Mouse (Mus musculus) gastrocnemius, adult 8-10 months (tissue): Measurements from ENCODE around the gene Chrm3. TPM values are rescaled to one million over a fixed set of nuclear protein-coding genes. Genes with fewer than 3 reads are reported as not detected.

Experiments used
- DNase-seq, 2 experiments: peaks; one replicate each; pipeline ENCODE4 v3.0.0; 2022; ENCODE audit warnings: low spot score in 2 of 2
- total RNA-seq, 4 experiments: library from RNA; stranded (reverse); gene quantifications; 2 replicates each; pipeline ENCODE4 v1.2.4; 2022

Gene Chrm3
- total RNA-seq, 4 experiments from 2014 or later = 0.15 to 0.86 (median 0.33) TPM

GRCm38 (mm10) chr13:9895045-9895625 lies 465.5 kb downstream of the Chrm3 start:
- no peak for DNase-seq

- DNase-seq = no peak
Measured at GRCm38 (mm10) chr13:9891088-9891487, 469.6 kb downstream of the Chrm3 start.

- DNase-seq = no peak
Measured at GRCm38 (mm10) chr13:9890460-9890859, 470.2 kb downstream of the Chrm3 start.

- DNase-seq = no peak
Measured at GRCm38 (mm10) chr13:9889954-9890353, 470.7 kb downstream of the Chrm3 start.

GRCm38 (mm10) chr13:9888284-9888683 lies 472.4 kb downstream of the Chrm3 start:
- DNase-seq = no peak

GRCm38 (mm10) chr13:9887261-9887660 lies 473.4 kb downstream of the Chrm3 start:
- no peak for DNase-seq

GRCm38 (mm10) chr13:9886465-9887135 lies 474.0 kb downstream of the Chrm3 start:
- no peak for DNase-seq

- DNase-seq = peak; percentile 42 to 51
Measured at GRCm38 (mm10) chr13:9882362-9883282, 478.0 kb downstream of the Chrm3 start.

- no peak for DNase-seq
Measured at GRCm38 (mm10) chr13:9881930-9882329, 478.7 kb downstream of the Chrm3 start.

GRCm38 (mm10) chr13:9880401-9880800 lies 480.2 kb downstream of the Chrm3 start:
- DNase-seq = no peak

- DNase-seq = no peak
Measured at GRCm38 (mm10) chr13:9878596-9879010, 482.0 kb downstream of the Chrm3 start.

- no peak for DNase-seq
Measured at GRCm38 (mm10) chr13:9873377-9873776, 487.3 kb downstream of the Chrm3 start.

- no peak for DNase-seq
Measured at GRCm38 (mm10) chr13:9866161-9866560, 494.5 kb downstream of the Chrm3 start.

GRCm38 (mm10) chr13:9847515-9847914 lies 513.1 kb downstream of the Chrm3 start:
- DNase-seq = no peak

GRCm38 (mm10) chr13:9846543-9847434 lies 513.9 kb downstream of the Chrm3 start:
- DNase-seq = peak; percentile 7

- peak in 1 of 2 experiments; percentile 27 for DNase-seq
Measured at GRCm38 (mm10) chr13:9834146-9834679, 526.4 kb downstream of the Chrm3 start.

- no peak for DNase-seq
Measured at GRCm38 (mm10) chr13:9826227-9826626, 534.4 kb downstream of the Chrm3 start.
